In genomic region chr2:31639901-31640608, GRCm38 (mm10) we compare ENCODE assay signal across 10 mouse cellular contexts. TPM values are rescaled to one million over a fixed set of nuclear protein-coding genes. Genes with fewer than 3 reads are reported as not detected.
A peak's percentile ranks its signal among the peaks of the same experiment; 100 is the strongest.
DNase-seq lines count a peak whose midpoint lies in the region; ATAC-seq lines count a peak whose summit lies in the region.
"Had no signal": no experiment of that assay in that cellular context is flagged by ENCODE, and none has a peak within 500 bp of the region (broad histone marks: within the 10 kb centered on the region; RNA-seq: fewer than 3 reads in every experiment).

Gene Prdm12, plus strand, starts transcription at chr2:31640037.

- no peak for DNase-seq in kidney, postnatal 14 days
- no peak for DNase-seq in hindbrain, embryonic 14.5 days (ENCODE audit: low spot score)
- DNase-seq in kidney, postnatal 4 days: no peak
- no peak for DNase-seq in ovary, postnatal 10 days (ENCODE audit: low spot score)
- no peak for DNase-seq in cerebellum, adult 9-11 months
- DNase-seq: kidney, postnatal 10 days had no signal

- H3K9ac ChIP-seq in kidney, embryonic 16.5 days (replicated peaks; ENCODE audit: low read length): no peak within 1 kb of the TSS
- 0 out of 2 replicates have a peak within 1 kb of the TSS, but pooled peaks have one; percentile 19 for H3K9ac ChIP-seq in embryonic facial prominence, embryonic 12.5 days
- H3K9ac ChIP-seq in hindbrain, embryonic 14.5 days: no peak within 1 kb of the TSS
- H3K9ac ChIP-seq in neural tube, embryonic 12.5 days: peak within 1 kb of the TSS; percentile 54
- H3K9ac ChIP-seq: limb, embryonic 15.5 days had no signal

- no peak for ATAC-seq in kidney, embryonic 16.5 days (ENCODE audit: low FRiP score, low TSS enrichment)
- no peak for ATAC-seq in embryonic facial prominence, embryonic 12.5 days (ENCODE audit: insufficient number of reproducible peaks, insufficient read depth, low FRiP score, low TSS enrichment)
- no peak for ATAC-seq in hindbrain, embryonic 14.5 days (ENCODE audit: low FRiP score)
- ATAC-seq in neural tube, embryonic 12.5 days (ENCODE audit: low FRiP score, low read depth): no peak

- no peak within 1 kb of the TSS for H3K27ac ChIP-seq in kidney, embryonic 16.5 days (ENCODE audit: low read length)
- H3K27ac ChIP-seq in embryonic facial prominence, embryonic 12.5 days: peak within 1 kb of the TSS; percentile 46; the same call in 1 of the 2 replicates
- H3K27ac ChIP-seq in hindbrain, embryonic 14.5 days: no peak within 1 kb of the TSS
- H3K27ac ChIP-seq in neural tube, embryonic 12.5 days: no peak within 1 kb of the TSS; the same call in 1 of the 2 replicates
- H3K27ac ChIP-seq: limb, embryonic 15.5 days had no signal

- H3K36me3 ChIP-seq in kidney, embryonic 16.5 days (ENCODE audit: insufficient read depth, low read length): no peaks in the 10 kb centered on the region
- H3K36me3 ChIP-seq in embryonic facial prominence, embryonic 12.5 days: no peaks in the 10 kb centered on the region
- H3K36me3 ChIP-seq in hindbrain, embryonic 14.5 days (replicated peaks; ENCODE audit: control insufficient read depth, insufficient read depth): no peaks in the 10 kb centered on the region
- no peaks in the 10 kb centered on the region for H3K36me3 ChIP-seq in neural tube, embryonic 12.5 days
- H3K36me3 ChIP-seq: limb, embryonic 15.5 days had no signal

- no peak within 1 kb of the TSS; the same call in 1 of the 2 replicates for H3K4me2 ChIP-seq in kidney, embryonic 16.5 days (replicated peaks; ENCODE audit: low read depth, low read length)
- H3K4me2 ChIP-seq in embryonic facial prominence, embryonic 12.5 days (replicated peaks): peak within 1 kb of the TSS; percentile 9
- peak within 1 kb of the TSS; percentile 28; the same call in 1 of the 2 replicates for H3K4me2 ChIP-seq in hindbrain, embryonic 14.5 days (replicated peaks)
- H3K4me2 ChIP-seq in neural tube, embryonic 12.5 days (replicated peaks): peak within 1 kb of the TSS; percentile 53

- WGBS in kidney, embryonic 16.5 days: 2% methylated on average over 41 of the region's 41 CpGs
- under 1% methylated on average over 41 of the region's 41 CpGs for WGBS in embryonic facial prominence, embryonic 12.5 days
- under 1% methylated on average over 41 of the region's 41 CpGs for WGBS in hindbrain, embryonic 14.5 days
- WGBS in neural tube, embryonic 12.5 days: under 1% methylated on average over 41 of the region's 41 CpGs

- H3K27me3 ChIP-seq in kidney, embryonic 16.5 days (ENCODE audit: insufficient read depth, low read length): peaks cover 100% of the 10 kb centered on the region
- H3K27me3 ChIP-seq in embryonic facial prominence, embryonic 12.5 days: peaks cover 100% of the 10 kb centered on the region
- peaks cover 98% of the 10 kb centered on the region for H3K27me3 ChIP-seq in hindbrain, embryonic 14.5 days (ENCODE audit: control insufficient read depth, insufficient read depth, low read length)
- peaks cover 96% of the 10 kb centered on the region for H3K27me3 ChIP-seq in neural tube, embryonic 12.5 days (replicated peaks)

- no peaks in the 10 kb centered on the region for H3K9me3 ChIP-seq in kidney, embryonic 16.5 days (ENCODE audit: low read length)
- no peaks in the 10 kb centered on the region for H3K9me3 ChIP-seq in embryonic facial prominence, embryonic 12.5 days
- H3K9me3 ChIP-seq in hindbrain, embryonic 14.5 days (ENCODE audit: control insufficient read depth, low read length): no peaks in the 10 kb centered on the region
- no peaks in the 10 kb centered on the region for H3K9me3 ChIP-seq in neural tube, embryonic 12.5 days
- H3K9me3 ChIP-seq: limb, embryonic 15.5 days had no signal

- H3K4me3 ChIP-seq in kidney, embryonic 16.5 days (ENCODE audit: low read length): peak within 1 kb of the TSS; percentile 7; the same call in 1 of the 2 replicates
- peak within 1 kb of the TSS; percentile 17 for H3K4me3 ChIP-seq in embryonic facial prominence, embryonic 12.5 days
- peak within 1 kb of the TSS; percentile 13 for H3K4me3 ChIP-seq in hindbrain, embryonic 14.5 days (replicated peaks; ENCODE audit: low read length)
- peak within 1 kb of the TSS; percentile 31 for H3K4me3 ChIP-seq in neural tube, embryonic 12.5 days

- H3K4me1 ChIP-seq in kidney, embryonic 16.5 days (ENCODE audit: insufficient read depth, low read length): peaks cover 36% of the 10 kb centered on the region
- H3K4me1 ChIP-seq in embryonic facial prominence, embryonic 12.5 days: peaks cover 34% of the 10 kb centered on the region
- H3K4me1 ChIP-seq in hindbrain, embryonic 14.5 days (replicated peaks; ENCODE audit: control insufficient read depth, insufficient read depth, low read length): peaks cover 24% of the 10 kb centered on the region
- H3K4me1 ChIP-seq in neural tube, embryonic 12.5 days: peaks cover 66% of the 10 kb centered on the region

RNA-seq across cellular contexts. Expression of gene Prdm12, which starts in this region (rescaled TPM):
- polyA plus RNA-seq in kidney, embryonic 16.5 days (2015; fragmentation: Nextera tagmentation; extraction: Ambion mirVana): not detected in 2 replicates
- polyA plus RNA-seq in embryonic facial prominence, embryonic 12.5 days (2016; fragmentation: Nextera tagmentation; extraction: Ambion mirVana): 9.4 and 14.9 TPM in 2 replicates
- polyA plus RNA-seq in hindbrain, embryonic 14.5 days (2014; fragmentation: Nextera tagmentation; extraction: Ambion mirVana): 0.50 and 0.89 TPM in 2 replicates
- 37.3 and 54.2 TPM in 2 replicates for polyA plus RNA-seq in neural tube, embryonic 12.5 days (2016; fragmentation: Nextera tagmentation; extraction: Ambion mirVana)
- polyA plus RNA-seq: limb, embryonic 15.5 days had no signal

Comparison
In these comparisons a context has a peak if more than half of its experiments do, and no peak if none do; other contexts are left out.
1. H3K9ac ChIP-seq: peak in embryonic facial prominence, embryonic 12.5 days (single experiment) and neural tube, embryonic 12.5 days (single experiment); none in kidney, embryonic 16.5 days (single experiment) and hindbrain, embryonic 14.5 days (single experiment).
2. Peak in every context shown above with its lines, with median percentiles within 50 percentile points of each other: H3K4me3 ChIP-seq.